22 mouse cellular contexts compared by ENCODE assay signal in the genomic region with DNA sequence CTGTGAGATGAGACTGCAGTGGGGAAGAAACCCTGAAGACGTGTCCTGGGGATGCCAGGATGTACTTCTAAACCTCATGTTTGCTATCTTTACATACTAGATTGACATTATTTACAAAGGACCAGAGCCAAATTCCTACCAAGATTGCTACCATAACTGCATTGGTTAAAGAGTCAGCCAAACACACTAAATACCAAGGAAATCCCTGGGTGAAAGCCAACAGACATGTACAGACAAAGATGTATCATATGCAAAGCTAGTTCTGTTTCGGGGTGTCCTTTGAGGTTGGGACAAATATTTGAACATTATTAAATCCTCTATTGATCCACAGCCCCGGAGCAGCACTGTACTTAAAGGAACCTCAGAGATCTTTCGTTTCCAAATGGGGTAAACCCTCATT.
"Had no signal": no experiment of that assay in that cellular context is flagged by ENCODE, and none has a peak within 500 bp of the region (broad histone marks: within the 10 kb centered on the region; RNA-seq: fewer than 3 reads in every experiment).

No protein-coding gene starts in this region.

- H3K27me3 ChIP-seq: limb, embryonic 13.5 days; liver, embryonic 13.5 days; neural tube, embryonic 12.5 days; neural tube, embryonic 15.5 days; stomach, embryonic 15.5 days had no signal

- DNase-seq: kidney, adult 18-20 months; kidney, adult 9 months; kidney, postnatal 14 days; kidney, postnatal 4 days; liver; liver, embryonic 13.5 days; lung, adult 2 months; lung, postnatal 36 days; midbrain, embryonic 14.5 days; right cerebral cortex, postnatal 25 days; spleen, adult 18-20 months; thymus, adult 2 months; thymus, postnatal 14 days; thymus, postnatal 4 days had no signal

- H3K9me3 ChIP-seq: limb, embryonic 10.5 days; limb, embryonic 13.5 days; liver, embryonic 13.5 days; neural tube, embryonic 12.5 days; neural tube, embryonic 15.5 days; stomach, embryonic 15.5 days had no signal

- H3K27ac ChIP-seq: limb, embryonic 13.5 days; liver, embryonic 13.5 days; neural tube, embryonic 12.5 days; neural tube, embryonic 15.5 days had no signal

- H3K36me3 ChIP-seq: limb, embryonic 10.5 days; limb, embryonic 13.5 days; liver, embryonic 13.5 days; neural tube, embryonic 12.5 days; neural tube, embryonic 15.5 days; stomach, embryonic 15.5 days had no signal

- ATAC-seq: lung, postnatal 0 days had no signal

- H3K4me3 ChIP-seq: limb, embryonic 10.5 days; limb, embryonic 13.5 days; liver, embryonic 13.5 days; megakaryocyte, embryonic 14.5 days; neural tube, embryonic 12.5 days; neural tube, embryonic 15.5 days; stomach, embryonic 15.5 days had no signal

- H3K4me2 ChIP-seq: limb, embryonic 13.5 days; liver, embryonic 13.5 days; midbrain, embryonic 11.5 days; neural tube, embryonic 12.5 days; neural tube, embryonic 15.5 days; stomach, embryonic 15.5 days had no signal

- H3K4me1 ChIP-seq: liver, embryonic 13.5 days; megakaryocyte, embryonic 14.5 days had no signal

- H3K9ac ChIP-seq: limb, embryonic 13.5 days; liver, embryonic 13.5 days; neural tube, embryonic 12.5 days; neural tube, embryonic 15.5 days; stomach, embryonic 15.5 days had no signal
